In the genomic region with DNA sequence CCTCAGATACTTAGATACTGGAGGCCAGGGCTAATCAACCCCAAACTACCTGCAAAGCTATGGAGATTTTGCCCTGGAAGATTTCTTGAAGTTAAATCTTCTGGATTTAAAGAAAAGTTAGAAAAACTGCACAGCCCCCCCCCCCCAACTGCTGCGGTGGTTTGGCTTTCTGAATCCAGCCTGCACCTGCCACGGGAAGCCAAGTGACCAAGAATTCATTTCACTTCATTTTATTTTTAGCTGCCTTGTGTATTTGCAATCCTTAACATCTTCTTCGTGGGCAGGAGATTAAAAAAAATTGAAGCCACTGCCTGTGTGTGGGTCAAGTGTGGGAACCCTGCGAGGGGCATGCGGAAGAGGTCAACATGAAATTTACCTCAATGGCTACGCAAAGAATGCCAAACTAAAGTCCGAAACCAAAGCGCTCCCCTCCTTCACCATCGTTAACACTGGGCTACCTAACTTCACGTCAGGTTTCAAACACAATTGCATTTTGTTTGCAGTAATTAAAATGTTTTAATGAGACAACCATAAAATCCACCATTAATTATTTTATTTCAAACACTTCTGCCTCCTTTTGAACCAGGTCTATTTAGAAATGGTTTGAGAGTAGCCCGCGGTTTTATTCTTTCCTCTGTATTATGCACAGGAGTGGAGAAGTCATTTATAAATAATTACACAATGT, we compare ENCODE assay signal across 19 mouse cellular contexts. TPM values are rescaled to one million over a fixed set of nuclear protein-coding genes. Genes with fewer than 3 reads are reported as not detected.
"Had no signal": no experiment of that assay in that cellular context is flagged by ENCODE, and none has a peak within 500 bp of the region (broad histone marks: within the 10 kb centered on the region; RNA-seq: fewer than 3 reads in every experiment).

No protein-coding gene starts in this region.

- H3K9me3 ChIP-seq: limb, embryonic 12.5 days; liver, embryonic 13.5 days; lung, embryonic 15.5 days had no signal

- H3K4me3 ChIP-seq: liver, embryonic 13.5 days; megakaryocyte, embryonic 14.5 days had no signal

- H3K4me1 ChIP-seq: liver, embryonic 13.5 days had no signal

- H3K4me2 ChIP-seq: liver, embryonic 13.5 days had no signal

- H3K9ac ChIP-seq: limb, embryonic 12.5 days; liver, embryonic 13.5 days; liver, postnatal 0 days; lung, embryonic 15.5 days had no signal

- ATAC-seq: intestine, postnatal 0 days; liver, postnatal 0 days had no signal

- H3K27ac ChIP-seq: left cerebral cortex, adult 2 months; limb, embryonic 12.5 days; liver, embryonic 13.5 days; lung, embryonic 15.5 days; macrophage had no signal

- DNase-seq: kidney, adult 8-10 months; kidney, postnatal 25 days; liver; liver, embryonic 13.5 days; liver, postnatal 0 days; lung, postnatal 14 days; thymus, adult 18-20 months; thymus, postnatal 14 days had no signal

- H3K36me3 ChIP-seq: limb, embryonic 12.5 days; liver, embryonic 13.5 days; lung, embryonic 15.5 days had no signal

RNA-seq across cellular contexts. Expression of a gene that starts 5.6 kb away (rescaled TPM):
- total RNA-seq: left cerebral cortex, adult 2 months; left cerebral cortex, postnatal 14 days; monocyte, adult 5-6 weeks; neutrophil, adult 5-6 weeks had no signal
- polyA plus RNA-seq: intestine, postnatal 0 days; kidney, embryonic 16.5 days; limb, embryonic 12.5 days; liver, embryonic 13.5 days; liver, postnatal 0 days; lung, embryonic 15.5 days; macrophage; stomach, embryonic 14.5 days had no signal

RNA-seq across cellular contexts. Expression of a gene that starts 38.7 kb away (rescaled TPM):
- total RNA-seq: monocyte, adult 5-6 weeks; neutrophil, adult 5-6 weeks had no signal
